Mouse (Mus musculus) left cerebral cortex, adult 11 months (tissue): ENCODE measurements at regions not wholly inside any gene's neighbourhood (a gene's known extent, or its start where the extent isn't known, plus 50 kb on each side); places are given as distances from the start of the nearest gene placed in this dataset.

Experiments
- DNase-seq: peaks from one replicate; pipeline ENCODE4 v3.0.0; 2022; ENCODE audit warnings: low spot score

DNA sequence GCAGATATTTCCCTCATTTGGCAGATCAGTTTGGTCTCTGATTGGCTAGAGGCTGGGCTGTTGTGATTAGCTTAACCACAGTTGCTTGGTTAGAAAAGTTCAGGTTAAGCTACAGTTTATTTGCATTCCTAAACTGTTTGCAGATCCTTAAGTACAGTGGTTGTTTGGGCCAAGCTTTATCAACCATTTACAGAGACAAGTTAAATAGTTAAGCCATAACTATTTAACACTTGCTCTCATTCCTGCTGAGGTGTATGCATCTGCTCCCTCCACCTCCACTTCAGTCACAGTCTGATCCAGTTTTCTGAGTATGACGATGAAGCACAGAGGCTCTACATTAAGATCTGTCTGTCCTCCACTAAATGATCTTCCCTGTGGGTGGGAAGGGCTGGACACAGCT lies 58.6 kb upstream of the Gdf10 start:
- no peak for DNase-seq

GRCm38 (mm10) chr14:33865746-33866145 lies 57.6 kb upstream of the Gdf10 start:
- no peak for DNase-seq

DNA sequence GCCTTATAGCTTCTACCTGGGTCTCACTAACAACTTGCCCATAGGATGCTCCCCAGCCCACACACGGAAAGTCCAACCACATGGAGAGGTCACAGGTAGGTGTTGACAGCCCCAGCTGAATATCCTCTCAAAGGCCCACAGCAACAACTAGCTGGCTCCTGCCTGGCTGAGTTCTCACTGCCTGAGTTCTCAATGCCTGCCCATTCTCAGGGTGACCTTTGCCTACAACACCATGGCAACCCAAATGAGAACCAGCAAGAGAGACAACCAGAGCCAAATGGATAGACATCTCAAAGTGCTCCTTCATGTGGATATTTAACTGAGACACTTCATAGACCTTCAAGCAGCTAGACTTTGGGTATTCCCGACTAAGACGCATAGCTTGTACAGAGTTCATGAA lies 55.7 kb upstream of the Gdf10 start:
- no peak for DNase-seq
